Mouse (Mus musculus) C2C12 (cell line): ENCODE results near the gene Frmd6.

ENCODE experiments used
- CTCF ChIP-seq: IDR thresholded peaks from one replicate; pipeline ENCODE4 v1.5.1; 2011; ENCODE audit not compliant: control insufficient read depth, insufficient read depth, insufficient read length
- FOSL1 ChIP-seq: IDR thresholded peaks from one replicate; pipeline ENCODE4 v1.8.0; 2011; ENCODE audit warnings: mild to moderate bottlenecking, low read length; ENCODE audit not compliant: poor library complexity, insufficient read depth, severe bottlenecking
- MYOD1 ChIP-seq: IDR thresholded peaks from one replicate; pipeline ENCODE4 v1.6.1; 2011; ENCODE audit warnings: low read depth; ENCODE audit not compliant: control insufficient read depth, insufficient read length
- MYOG ChIP-seq: IDR thresholded peaks from one replicate; pipeline ENCODE4 v1.6.1; 2011; ENCODE audit not compliant: control insufficient read depth, insufficient read length; ENCODE audit errors: extremely low read depth
- USF1 ChIP-seq: IDR thresholded peaks from one replicate; pipeline ENCODE4 v1.6.1; 2011; ENCODE audit warnings: low read depth, mild to moderate bottlenecking, control low read depth, moderate library complexity

GRCm38 (mm10) chr12:70804989-70805388 lies 20.3 kb upstream of the Frmd6 start:
- TF ChIP-seq CTCF: no peak
- TF ChIP-seq FOSL1: no peak
- no peak for TF ChIP-seq MYOD1
- peak; percentile 61 for TF ChIP-seq USF1
- no peak for TF ChIP-seq MYOG
